Mouse (Mus musculus): ENCODE measurements around the gene Cfap45. TPM values are rescaled to one million over a fixed set of nuclear protein-coding genes. Genes with fewer than 3 reads are reported as not detected.

Gene Cfap45
- polyA plus RNA-seq, 1 experiment from 2014 or later = 4.2 TPM

DNA sequence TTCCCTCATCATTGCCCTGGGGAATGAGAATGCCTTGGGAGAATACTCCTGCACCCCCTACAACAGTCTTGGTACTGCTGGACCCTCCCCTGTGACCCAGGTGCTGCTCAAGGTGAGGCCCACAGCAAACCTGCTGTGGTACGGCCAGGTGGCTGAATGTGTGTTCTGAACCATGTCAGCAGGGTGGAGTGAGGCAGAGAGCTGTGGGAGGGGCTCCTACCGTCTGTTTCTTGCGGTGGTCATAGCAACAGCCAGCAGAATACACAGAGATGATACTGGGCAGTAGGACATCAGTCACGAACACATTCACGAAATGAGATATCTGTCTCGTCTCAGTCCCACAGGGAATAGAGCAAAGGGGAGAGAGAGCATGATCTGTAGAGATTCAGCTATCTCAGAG lies 27.1 kb upstream of the Cfap45 start:
- no peak for TF ChIP-seq CTCF (IDR thresholded peaks at IDR 0.05; ENCODE audit: low read depth)
- H3K4me3 ChIP-seq (ENCODE audit: low read depth, low read length) = no peak overlapping the region
- WGBS = 45% methylated on average over 6 of the region's 6 CpGs
- no peak overlapping the region for H3K27ac ChIP-seq (ENCODE audit: low read depth)
- H3K27me3 ChIP-seq (ENCODE audit: insufficient read depth, low read length) = no peaks in the 10 kb centered on the region
- H3K9ac ChIP-seq = no peak overlapping the region
- H3K4me2 ChIP-seq = no peak overlapping the region
- H3K4me1 ChIP-seq (ENCODE audit: insufficient read depth) = no peaks in the 10 kb centered on the region
- no peaks in the 10 kb centered on the region for H3K9me3 ChIP-seq (ENCODE audit: low read depth, low read length)
- peaks cover 51% of the 10 kb centered on the region; the same call in 1 of the 2 replicates for H3K36me3 ChIP-seq (ENCODE audit: insufficient read depth)
- DNase-seq (no peak), ATAC-seq (ENCODE audit: insufficient read depth) (no peak)

GRCm38 (mm10) chr1:172496030-172496429 lies 24.6 kb upstream of the Cfap45 start:
- Histone ChIP-seq H3K9me3 (ENCODE audit: low read depth, low read length) (no peaks in the 10 kb centered on the region), H3K4me3 (ENCODE audit: low read depth, low read length) (no peak overlapping the region), H3K4me1 (ENCODE audit: insufficient read depth) (0 out of 2 replicates have a peak, but pooled peaks cover 4% of the 10 kb centered on the region), H3K9ac (no peak overlapping the region), H3K36me3 (ENCODE audit: insufficient read depth) (peaks cover 50% of the 10 kb centered on the region; the same call in 1 of the 2 replicates), H3K4me2 (no peak overlapping the region), H3K27ac (ENCODE audit: low read depth) (no peak overlapping the region), H3K27me3 (ENCODE audit: insufficient read depth, low read length) (no peaks in the 10 kb centered on the region)
- ATAC-seq (ENCODE audit: insufficient read depth) = no peak
- TF ChIP-seq CTCF (IDR thresholded peaks at IDR 0.05; ENCODE audit: low read depth) = no peak
- WGBS = 81% methylated on average over 17 of the region's 17 CpGs
- no peak for DNase-seq

GRCm38 (mm10) chr1:172497428-172497827 lies 23.2 kb upstream of the Cfap45 start:
- H3K27me3 ChIP-seq (ENCODE audit: insufficient read depth, low read length) = no peaks in the 10 kb centered on the region
- ATAC-seq (ENCODE audit: insufficient read depth) (no peak), DNase-seq (no peak)
- H3K9ac ChIP-seq = no peak overlapping the region
- 79% methylated on average over 10 of the region's 10 CpGs for whole genome bisulfite sequencing
- no peak for TF ChIP-seq CTCF (IDR thresholded peaks at IDR 0.05; ENCODE audit: low read depth)
- H3K36me3 ChIP-seq (ENCODE audit: insufficient read depth) = peaks cover 40% of the 10 kb centered on the region; the same call in 1 of the 2 replicates
- no peaks in the 10 kb centered on the region for H3K9me3 ChIP-seq (ENCODE audit: low read depth, low read length)
- H3K4me3 ChIP-seq (ENCODE audit: low read depth, low read length) = no peak overlapping the region
- H3K4me1 ChIP-seq (ENCODE audit: insufficient read depth) = peaks cover 13% of the 10 kb centered on the region
- no peak overlapping the region for H3K4me2 ChIP-seq
- H3K27ac ChIP-seq (ENCODE audit: low read depth) = no peak overlapping the region

DNA sequence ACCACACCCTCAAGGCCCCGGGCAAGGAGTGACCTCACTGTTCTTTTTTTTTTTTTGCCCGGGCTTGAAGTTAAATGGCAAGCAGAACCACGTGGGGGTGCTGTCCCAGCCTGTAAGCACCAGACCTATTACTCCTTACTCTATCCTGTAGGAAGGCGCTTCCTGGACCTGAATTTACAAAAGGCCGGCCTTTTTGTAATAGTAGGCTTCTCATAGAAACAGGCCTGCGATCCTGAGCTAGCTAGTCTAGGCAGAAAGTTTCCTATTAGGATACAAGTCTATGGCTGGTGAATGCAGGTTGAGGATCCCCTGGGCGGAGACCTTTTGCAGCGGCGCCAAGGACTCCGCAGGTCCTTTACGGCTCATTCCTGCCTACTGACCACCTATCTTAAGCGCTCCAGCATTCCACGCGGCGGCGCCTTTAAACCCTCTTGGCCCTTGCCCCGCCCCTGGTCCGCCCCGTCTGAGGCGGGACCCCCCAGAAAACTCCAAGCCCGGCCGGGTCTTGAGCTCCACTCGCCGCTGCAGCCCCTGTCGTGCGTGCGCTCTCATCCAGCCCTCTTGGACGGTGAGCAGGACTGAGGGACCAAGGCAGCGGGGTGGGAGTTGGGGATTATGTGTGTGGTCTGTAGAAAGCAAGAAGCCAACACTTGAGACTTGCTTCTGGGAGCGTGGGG lies 20.7 kb upstream of the Cfap45 start, which contains the start of gene Tagln2:
TSS of gene Tagln2 (plus strand) at position 283 of the 677 bp plus-strand sequence.
- Histone ChIP-seq H3K4me3 (ENCODE audit: low read depth, low read length) (peak within 1 kb of the TSS; percentile 79), H3K27ac (ENCODE audit: low read depth) (peak within 1 kb of the TSS; percentile 94)
- 2% methylated on average over 30 of the region's 30 CpGs for WGBS

GRCm38 (mm10) chr1:172500451-172501370 lies 19.9 kb upstream of the Cfap45 start:
- Histone ChIP-seq H3K9me3 (ENCODE audit: low read depth, low read length) (no peaks in the 10 kb centered on the region), H3K27ac (ENCODE audit: low read depth) (peak overlapping the region; percentile 94), H3K9ac (peak overlapping the region; percentile 85), H3K36me3 (ENCODE audit: insufficient read depth) (peaks cover 27% of the 10 kb centered on the region), H3K4me2 (peak overlapping the region; percentile 79), H3K4me3 (ENCODE audit: low read depth, low read length) (peak overlapping the region; percentile 79), H3K27me3 (ENCODE audit: insufficient read depth, low read length) (no peaks in the 10 kb centered on the region), H3K4me1 (ENCODE audit: insufficient read depth) (peaks cover 30% of the 10 kb centered on the region)
- no peak for TF ChIP-seq CTCF (IDR thresholded peaks at IDR 0.05; ENCODE audit: low read depth)
- ATAC-seq (ENCODE audit: insufficient read depth) (peak; percentile 12), DNase-seq (peak; percentile 68)
- WGBS = 1% methylated on average over 56 of the region's 56 CpGs

More for the DNA sequence above, 20.7 kb upstream of the Cfap45 start, which contains the start of gene Tagln2:
- peak within 1 kb of the TSS; percentile 79 for H3K4me2 ChIP-seq
- H3K27me3 ChIP-seq (ENCODE audit: insufficient read depth, low read length) = no peaks in the 10 kb centered on the region
- peaks cover 30% of the 10 kb centered on the region for H3K4me1 ChIP-seq (ENCODE audit: insufficient read depth)
- peak; percentile 93 for DNase-seq
- peak within 1 kb of the TSS; percentile 85 for H3K9ac ChIP-seq
- no peaks in the 10 kb centered on the region for H3K9me3 ChIP-seq (ENCODE audit: low read depth, low read length)
- H3K36me3 ChIP-seq (ENCODE audit: insufficient read depth) = peaks cover 26% of the 10 kb centered on the region
- ATAC-seq (ENCODE audit: insufficient read depth) = peak; percentile 64
- TF ChIP-seq CTCF (IDR thresholded peaks at IDR 0.05; ENCODE audit: low read depth) = peak; percentile 43; the same call in 1 of the 2 replicates

GRCm38 (mm10) chr1:172501371-172502144 lies 19.0 kb upstream of the Cfap45 start:
- DNase-seq = peak; percentile 78
- TF ChIP-seq CTCF (IDR thresholded peaks at IDR 0.05; ENCODE audit: low read depth) = no peak; the same call in 1 of the 2 replicates
- 19% methylated on average over 13 of the region's 13 CpGs for WGBS

More at GRCm38 (mm10) chr1:172501371-172502144, 19.0 kb upstream of the Cfap45 start:
- Histone ChIP-seq H3K27ac (ENCODE audit: low read depth) (peak overlapping the region; percentile 94), H3K9ac (peak overlapping the region; percentile 85), H3K4me3 (ENCODE audit: low read depth, low read length) (peak overlapping the region; percentile 79), H3K27me3 (ENCODE audit: insufficient read depth, low read length) (no peaks in the 10 kb centered on the region), H3K36me3 (ENCODE audit: insufficient read depth) (peaks cover 29% of the 10 kb centered on the region), H3K9me3 (ENCODE audit: low read depth, low read length) (no peaks in the 10 kb centered on the region), H3K4me1 (ENCODE audit: insufficient read depth) (peaks cover 30% of the 10 kb centered on the region), H3K4me2 (peak overlapping the region; percentile 79)
- ATAC-seq (ENCODE audit: insufficient read depth) = peak; percentile 9
